Mouse (Mus musculus): Measurements from ENCODE around the gene Nkapd1.

DNA sequence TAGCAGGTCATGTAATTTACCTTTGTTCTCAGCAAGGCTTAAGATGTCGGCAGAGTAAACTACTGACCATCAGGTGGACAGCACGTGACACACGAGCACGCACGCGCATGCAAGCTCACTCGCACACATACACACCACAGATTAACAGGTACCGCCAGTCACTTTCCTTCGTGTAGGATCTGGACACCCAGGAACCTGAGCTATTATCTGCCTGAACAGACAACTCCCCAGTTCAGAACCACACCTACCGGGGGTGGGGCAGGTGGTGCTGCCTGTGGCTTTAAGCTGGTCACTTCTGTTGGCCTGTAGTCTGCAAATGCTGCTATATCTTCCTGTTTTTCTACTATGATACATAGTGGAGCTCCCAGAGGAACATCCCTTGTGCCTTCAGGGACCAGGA, 33.2 kb upstream of the Nkapd1 start:
- no peak for TF ChIP-seq CTCF (IDR thresholded peaks at IDR 0.05; ENCODE audit: control insufficient read depth, insufficient read depth, insufficient read length)
- no peak for TF ChIP-seq MYOD1 (IDR thresholded peaks at IDR 0.05; ENCODE audit: control insufficient read depth, insufficient read length, low read depth)
- no peak for TF ChIP-seq MYOG (IDR thresholded peaks at IDR 0.05; ENCODE audit: control insufficient read depth, extremely low read depth, insufficient read length)
- TF ChIP-seq CEBPB (IDR thresholded peaks at IDR 0.05; ENCODE audit: low read depth) = no peak
- no peak for TF ChIP-seq MAX (IDR thresholded peaks at IDR 0.05)
- TF ChIP-seq USF1 (IDR thresholded peaks at IDR 0.05; ENCODE audit: low read depth) = no peak

Data from C2C12 (cell line).